Mouse (Mus musculus) spleen, postnatal 14 days (tissue): ENCODE results near the gene Gen1.

Experiments used
- DNase-seq, 2 experiments: peaks; one replicate each; pipeline ENCODE4 v3.0.0; 2021 to 2022; ENCODE audit warnings: low spot score in 2 of 2

Gen1 gene

GRCm38 (mm10) chr12:11265382-11266281, at the start of gene Gen1, which contains the start of gene Smc6:
Gene Gen1, minus strand, starts transcription at chr12:11265801.
Gene Smc6, plus strand, starts transcription at chr12:11265886.
- peak; percentile 87 to 90 for DNase-seq

GRCm38 (mm10) chr12:11313840-11314239, 48.2 kb upstream of the Gen1 start:
- DNase-seq = no peak

- DNase-seq = no peak
These were observed 45.5 kb upstream of the Gen1 start for GRCm38 (mm10) chr12:11311106-11311505.

GRCm38 (mm10) chr12:11306753-11307645, 41.4 kb upstream of the Gen1 start:
- DNase-seq = no peak

- no peak for DNase-seq
These were observed 35.3 kb upstream of the Gen1 start for GRCm38 (mm10) chr12:11300858-11301257.

GRCm38 (mm10) chr12:11286382-11286781, 20.8 kb upstream of the Gen1 start:
- DNase-seq = no peak

GRCm38 (mm10) chr12:11281584-11281983, 16.0 kb upstream of the Gen1 start:
- no peak for DNase-seq

GRCm38 (mm10) chr12:11279886-11280285, 14.3 kb upstream of the Gen1 start:
- no peak for DNase-seq

GRCm38 (mm10) chr12:11277207-11277606, 11.6 kb upstream of the Gen1 start:
- DNase-seq = no peak

GRCm38 (mm10) chr12:11276632-11277031, 11.0 kb upstream of the Gen1 start:
- DNase-seq = no peak

- DNase-seq = no peak
These were observed 7.6 kb upstream of the Gen1 start for GRCm38 (mm10) chr12:11273185-11273584.

GRCm38 (mm10) chr12:11272568-11272967, 7.0 kb upstream of the Gen1 start:
- no peak for DNase-seq

- no peak for DNase-seq
These were observed 1.4 kb upstream of the Gen1 start for GRCm38 (mm10) chr12:11267030-11267429.

GRCm38 (mm10) chr12:11266282-11266985, 833 bp upstream of the Gen1 start:
- no peak for DNase-seq

GRCm38 (mm10) chr12:11264895-11265294, 706 bp downstream of the Gen1 start:
- DNase-seq = no peak

- no peak for DNase-seq
These were observed 15.3 kb downstream of the Gen1 start for GRCm38 (mm10) chr12:11250322-11250721.

GRCm38 (mm10) chr12:11247460-11247859, 18.1 kb downstream of the Gen1 start:
- no peak for DNase-seq

- DNase-seq = no peak
These were observed 29.6 kb downstream of the Gen1 start for GRCm38 (mm10) chr12:11235996-11236395.

GRCm38 (mm10) chr12:11230267-11230666, 35.3 kb downstream of the Gen1 start:
- no peak for DNase-seq

GRCm38 (mm10) chr12:11226529-11227268, 38.9 kb downstream of the Gen1 start:
- no peak for DNase-seq

GRCm38 (mm10) chr12:11226123-11226522, 39.5 kb downstream of the Gen1 start:
- no peak for DNase-seq
